Mouse (Mus musculus) kidney, adult 2 months (tissue): ENCODE measurements around the gene Cdk10. TPM values are rescaled to one million over a fixed set of nuclear protein-coding genes. Genes with fewer than 3 reads are reported as not detected.
"Not testable (repeated sequence)": the region's sequence is repeated elsewhere in the genome, so short reads cannot be mapped to it uniquely, and the experiment has no call there.

Experiments
- DNase-seq: peaks from one replicate; pipeline ENCODE4 v3.0.0; 2021
- H3K27ac ChIP-seq: fragments of 200-500 bp; 2 replicates; pipeline ENCODE4 v1.5.1; 2012; ENCODE audit warnings: low read depth, low read length, control low read depth, inconsistent platforms; ENCODE audit not compliant: insufficient read depth
- H3K27me3 ChIP-seq: fragments of 200-500 bp; replicated peaks from 2 replicates; pipeline ENCODE4 v1.6.1; 2012; ENCODE audit warnings: mild to moderate bottlenecking, moderate library complexity, low read length, inconsistent platforms; ENCODE audit not compliant: control insufficient read depth, insufficient read depth
- H3K36me3 ChIP-seq: fragments of 200-500 bp; 2 replicates; pipeline ENCODE4 v1.6.1; 2012; ENCODE audit warnings: mild to moderate bottlenecking, moderate library complexity, low read length, inconsistent platforms; ENCODE audit not compliant: control insufficient read depth, insufficient read depth
- H3K4me1 ChIP-seq: fragments of 200-500 bp; 2 replicates; pipeline ENCODE4 v1.6.1; 2011; ENCODE audit warnings: low read length; ENCODE audit not compliant: control insufficient read depth, insufficient read depth
- H3K4me3 ChIP-seq: fragments of 200-500 bp; 2 replicates; pipeline ENCODE4 v1.5.1; 2011; ENCODE audit warnings: mild to moderate bottlenecking, low read depth, low read length, control low read depth; ENCODE audit not compliant: insufficient read depth
- CTCF ChIP-seq: fragments of 200-500 bp; conservative IDR thresholded peaks from 2 replicates; pipeline ENCODE4 v1.5.1; 2011; ENCODE audit warnings: low read depth, mild to moderate bottlenecking, control low read depth, low read length, moderate library complexity, mixed read lengths; ENCODE audit not compliant: insufficient read depth, insufficient read length
- POLR2A ChIP-seq: fragments of 200-500 bp; IDR thresholded peaks from one replicate; pipeline ENCODE4 v1.6.1; 2011; ENCODE audit warnings: low read depth, low read length, control low read depth
- WGBS: fragments of 180-500 bp; shearing (Covaris S2); methylation state at CpG from one replicate; pipeline ENCODE4 v1.1.7; 2018; 5-methylcytosine and 5-hydroxymethylcytosine counted together
- polyA plus RNA-seq: library from polyadenylated mRNA; depleted of rRNA; stranded (reverse); fragments of >200 nt; gene quantifications from 2 replicates; pipeline ENCODE4 v1.2.3, GENCODE M21; 2012

Cdk10 gene
- polyA plus RNA-seq, 1 experiment, result 53.3 TPM

DNA sequence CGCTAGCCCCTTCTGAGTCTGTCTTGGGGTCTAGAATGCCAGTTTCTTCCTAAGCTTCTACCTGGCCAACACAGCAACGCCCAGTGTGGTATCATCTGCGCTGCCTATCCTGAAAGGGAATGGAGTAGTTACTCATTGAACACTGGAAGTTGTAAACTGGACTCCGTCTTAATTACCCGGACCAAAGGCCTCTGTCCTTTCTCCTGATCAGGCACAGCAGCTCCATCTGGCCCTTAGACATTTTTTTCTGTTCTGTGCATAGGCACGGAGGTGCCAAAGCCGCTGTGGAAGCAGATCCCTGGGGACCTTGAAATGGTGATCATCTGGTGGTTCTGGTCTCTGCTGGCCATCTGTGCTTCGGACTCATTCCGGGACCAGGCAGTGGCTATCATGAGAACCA lies 30.9 kb upstream of the Cdk10 start:
- Histone ChIP-seq H3K27ac (peak overlapping the region; percentile 33), H3K27me3 (no peaks in the 10 kb centered on the region), H3K4me1 (peaks cover 12% of the 10 kb centered on the region; the same call in 1 of the 2 replicates), H3K4me3 (peak overlapping the region; percentile 36), H3K36me3 (no peaks in the 10 kb centered on the region)
- 50% methylated on average over 9 of the region's 9 CpGs for WGBS
- TF ChIP-seq CTCF, result no peak
- TF ChIP-seq POLR2A, result no peak
- DNase-seq, result peak; percentile 80

DNA sequence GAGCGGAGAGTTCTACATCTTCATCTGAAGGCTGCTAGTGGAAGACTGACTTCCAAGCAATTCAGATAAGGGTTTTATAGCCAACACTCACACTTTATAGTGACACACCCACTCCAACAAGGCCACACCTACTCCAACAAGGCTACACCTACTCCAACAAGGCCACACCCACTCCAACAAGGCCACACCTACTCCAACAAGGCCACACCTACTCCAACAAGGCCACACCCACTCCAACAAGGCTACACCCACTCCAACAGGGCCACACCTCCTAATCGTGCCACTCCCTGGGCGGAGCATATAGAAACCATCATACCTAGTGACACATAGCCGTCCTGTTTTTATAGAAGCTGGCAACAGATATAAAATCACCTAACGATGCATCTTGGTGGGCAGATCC lies 27.6 kb upstream of the Cdk10 start:
- not testable (repeated sequence) for DNase-seq, H3K4me3 ChIP-seq, H3K4me1 ChIP-seq, H3K36me3 ChIP-seq, H3K27ac ChIP-seq, H3K27me3 ChIP-seq
- WGBS, result 69% methylated on average over 5 of the region's 5 CpGs

DNA sequence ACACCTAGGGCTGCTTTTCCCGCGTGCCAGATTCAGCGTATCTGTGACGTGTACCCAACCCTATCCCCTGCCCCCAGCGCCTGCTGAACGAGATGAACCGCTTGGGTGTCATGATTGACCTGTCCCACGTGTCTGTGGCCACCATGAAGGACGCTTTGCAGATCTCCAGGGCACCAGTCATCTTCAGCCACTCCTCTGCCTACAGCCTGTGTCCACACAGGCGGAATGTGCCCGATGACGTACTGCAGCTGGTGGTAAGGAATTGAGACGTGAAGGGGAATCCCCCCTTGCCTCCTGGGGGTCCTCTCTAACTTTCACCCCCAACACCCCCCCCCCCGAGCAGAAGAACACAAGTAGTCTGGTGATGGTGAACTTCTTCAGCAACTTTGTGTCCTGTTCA lies 24.8 kb upstream of the Cdk10 start:
- no peak for TF ChIP-seq POLR2A
- TF ChIP-seq CTCF, result no peak
- H3K27me3 ChIP-seq, result no peaks in the 10 kb centered on the region
- H3K4me3 ChIP-seq, result no peak overlapping the region
- H3K36me3 ChIP-seq, result no peaks in the 10 kb centered on the region
- H3K4me1 ChIP-seq, result 0 out of 2 replicates have a peak, but pooled peaks cover 3% of the 10 kb centered on the region
- 57% methylated on average over 14 of the region's 14 CpGs for WGBS
- DNase-seq, result no peak
- no peak overlapping the region for H3K27ac ChIP-seq

DNA sequence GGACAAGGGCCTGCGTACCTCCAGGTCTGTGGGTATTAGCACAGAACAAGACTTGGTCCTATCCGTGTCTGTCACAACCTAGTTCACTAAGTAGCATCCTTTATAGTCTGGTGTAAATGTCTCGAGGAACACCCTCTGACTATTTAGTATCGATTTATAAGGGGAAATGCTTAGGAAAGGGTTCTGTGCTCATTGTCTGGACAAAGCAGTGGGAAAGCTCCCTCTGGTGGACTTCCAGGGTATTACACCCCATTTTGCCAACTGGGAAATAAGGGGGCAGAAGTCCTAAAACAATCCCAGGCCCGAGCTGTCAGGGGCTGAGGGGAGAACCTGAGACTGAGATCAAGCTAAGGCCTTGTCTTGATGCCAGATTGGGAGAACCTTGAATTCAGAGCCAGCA lies 22.4 kb upstream of the Cdk10 start:
- peak; percentile 72 for DNase-seq
- H3K4me1 ChIP-seq, result no peaks in the 10 kb centered on the region
- H3K27ac ChIP-seq, result no peak overlapping the region
- no peak overlapping the region for H3K4me3 ChIP-seq
- TF ChIP-seq POLR2A (no peak), CTCF (peak; percentile 81)
- WGBS, result 22% methylated on average over 5 of the region's 5 CpGs
- H3K27me3 ChIP-seq, result no peaks in the 10 kb centered on the region
- H3K36me3 ChIP-seq, result no peaks in the 10 kb centered on the region; the same call in 1 of the 2 replicates

DNA sequence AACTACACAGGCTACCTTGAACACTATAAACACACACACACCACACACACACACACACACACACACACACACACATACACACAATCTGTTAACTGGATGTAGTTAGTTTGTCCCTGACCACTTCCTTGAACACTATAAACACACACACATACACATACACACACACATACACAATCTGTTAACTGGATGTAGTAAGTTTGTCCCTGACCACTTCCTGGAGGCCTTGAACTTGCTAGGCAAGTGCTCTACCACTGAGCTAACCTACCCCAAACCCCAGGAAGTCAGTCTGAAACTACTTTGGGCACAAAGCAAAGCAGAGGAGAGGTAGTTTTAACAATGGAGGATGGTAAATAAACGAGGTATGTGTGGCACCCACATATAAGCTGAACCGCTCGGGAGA lies 21.1 kb upstream of the Cdk10 start:
- DNase-seq, result no peak
- no peak overlapping the region for H3K27ac ChIP-seq
- H3K27me3 ChIP-seq, result no peaks in the 10 kb centered on the region
- TF ChIP-seq POLR2A (no peak), CTCF (no peak)
- WGBS, result 81% methylated on average over 3 of the region's 3 CpGs
- no peaks in the 10 kb centered on the region; the same call in 1 of the 2 replicates for H3K36me3 ChIP-seq
- no peak overlapping the region for H3K4me3 ChIP-seq
- no peaks in the 10 kb centered on the region for H3K4me1 ChIP-seq

DNA sequence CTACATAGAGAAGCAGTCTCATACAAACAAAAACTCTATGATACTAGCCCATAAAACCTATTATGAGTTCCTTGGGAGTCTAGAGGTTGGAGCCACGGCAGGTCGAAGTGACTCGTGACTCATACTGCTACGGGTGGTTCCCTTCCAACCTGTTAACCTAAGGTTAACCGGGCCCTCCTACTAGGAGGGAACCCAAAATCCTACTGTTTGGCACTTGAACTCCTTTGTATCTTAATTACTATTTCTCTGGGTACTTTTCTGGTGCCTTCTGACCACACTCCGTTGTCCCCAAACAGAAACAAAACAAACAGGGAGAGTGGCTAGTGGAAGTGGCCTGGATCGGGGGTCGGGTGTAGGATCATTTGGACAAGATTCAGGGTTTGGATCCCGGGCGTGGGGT lies 12.8 kb upstream of the Cdk10 start:
- DNase-seq, result no peak
- Histone ChIP-seq H3K4me3 (peak overlapping the region; percentile 86), H3K4me1 (peaks cover 12% of the 10 kb centered on the region; the same call in 1 of the 2 replicates), H3K27me3 (no peaks in the 10 kb centered on the region), H3K36me3 (no peaks in the 10 kb centered on the region; the same call in none of the 2 replicates), H3K27ac (peak overlapping the region; percentile 52; the same call in 1 of the 2 replicates)
- TF ChIP-seq CTCF, result no peak
- WGBS, result 11% methylated on average over 10 of the region's 10 CpGs

DNA sequence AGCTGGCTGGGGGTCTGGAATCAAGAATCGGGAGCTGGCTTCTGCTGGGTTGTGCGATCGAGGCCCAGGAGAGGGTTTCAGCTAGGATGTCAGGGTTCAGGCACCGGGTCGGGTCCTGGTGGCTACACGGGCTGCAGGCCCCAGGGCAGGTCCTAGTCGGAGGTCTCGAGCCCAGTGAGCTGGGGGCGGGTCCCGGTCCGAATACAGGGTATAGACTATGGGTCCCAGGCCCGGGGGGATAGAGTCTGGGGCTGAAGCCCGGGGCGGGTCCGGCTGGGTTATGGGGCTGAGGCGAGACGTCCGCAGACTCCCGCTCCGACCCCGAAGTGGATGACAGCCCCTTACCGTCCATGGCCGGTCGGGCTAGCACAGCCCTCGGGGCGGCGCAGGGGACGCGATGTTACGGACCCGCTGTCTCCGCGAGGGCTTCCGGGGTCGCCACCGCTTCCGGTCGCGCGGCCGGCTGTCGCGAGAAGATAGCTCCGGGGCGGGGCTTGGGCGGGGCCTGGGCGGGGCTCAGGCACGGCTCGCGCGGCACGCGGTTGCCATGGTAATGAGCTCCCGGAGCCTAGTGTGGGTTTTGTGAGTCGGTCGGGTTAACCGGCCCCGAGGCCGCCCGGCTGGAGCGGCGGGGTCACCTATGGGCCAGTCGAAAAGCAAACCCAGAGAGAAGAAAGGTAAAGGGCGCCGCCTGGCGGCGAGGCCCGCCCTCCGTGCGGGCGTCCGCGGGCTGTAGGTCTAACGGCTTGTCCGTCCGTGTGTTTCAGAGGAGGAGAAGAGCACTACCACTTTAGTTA lies 12.1 kb upstream of the Cdk10 start, which contains the start of the genes Chmp1a and Spata33:
Chmp1a (minus strand) TSS at position 443 of the 797 bp plus-strand sequence.
Spata33 (plus strand) TSS at position 512 of the 797 bp plus-strand sequence.
- H3K4me1 ChIP-seq, result peaks cover 12% of the 10 kb centered on the region; the same call in 1 of the 2 replicates
- TF ChIP-seq POLR2A (peak; percentile 75), CTCF (peak; percentile 63)
- WGBS, result under 1% methylated on average over 76 of the region's 76 CpGs
- peak; percentile 98 for DNase-seq
- no peaks in the 10 kb centered on the region for H3K27me3 ChIP-seq
- H3K36me3 ChIP-seq, result no peaks in the 10 kb centered on the region; the same call in 1 of the 2 replicates
- H3K27ac ChIP-seq, result peak within 1 kb of the TSS; percentile 52
- H3K4me3 ChIP-seq, result peak within 1 kb of the TSS; percentile 86
